Mouse (Mus musculus): ENCODE results near the gene Car12. TPM values are rescaled to one million over a fixed set of nuclear protein-coding genes. Genes with fewer than 3 reads are reported as not detected.
A peak's percentile ranks its signal among the peaks of the same experiment; 100 is the strongest.
"Not testable (repeated sequence)": the region's sequence is repeated elsewhere in the genome, so short reads cannot be mapped to it uniquely, and the experiment has no call there.

Car12 gene
- polyA plus RNA-seq, 1 experiment from 2014 or later = 7.4 TPM

GRCm38 (mm10) chr9:66739516-66739915, 26.0 kb downstream of the Car12 start:
- no peak overlapping the region for H3K27ac ChIP-seq
- H3K4me1 ChIP-seq = no peaks in the 10 kb centered on the region
- no peaks in the 10 kb centered on the region for H3K27me3 ChIP-seq (ENCODE audit: poor library complexity, severe bottlenecking)
- H3K9me3 ChIP-seq = no peaks in the 10 kb centered on the region
- 85% methylated on average over 7 of the region's 7 CpGs for WGBS
- H3K36me3 ChIP-seq (replicated peaks) = no peaks in the 10 kb centered on the region
- no peak for DNase-seq (ENCODE audit: extremely low spot score, low spot score)
- no peak overlapping the region for H3K4me3 ChIP-seq

DNA sequence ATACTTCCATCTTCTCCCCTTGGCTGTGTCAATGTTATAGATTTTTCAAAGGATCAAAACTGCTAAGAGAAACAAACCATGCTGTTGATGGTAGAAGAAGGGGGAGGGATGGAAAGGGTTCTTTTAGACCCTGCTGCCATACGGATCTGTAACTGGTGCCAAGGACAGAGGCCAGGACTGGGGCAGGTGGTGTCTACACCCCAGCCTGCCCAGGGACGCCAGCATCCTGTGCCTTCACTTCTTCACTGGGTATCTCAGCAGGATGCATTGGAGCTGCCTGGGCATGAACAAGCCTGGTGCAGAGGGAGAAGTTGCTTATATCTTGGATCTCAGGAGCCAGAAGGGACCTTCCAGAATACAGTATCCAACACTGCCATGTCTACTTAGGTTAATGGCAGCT, 31.0 kb downstream of the Car12 start:
- no peak for DNase-seq (ENCODE audit: extremely low spot score, low spot score)
- no peaks in the 10 kb centered on the region for H3K4me1 ChIP-seq
- H3K36me3 ChIP-seq (replicated peaks) = no peaks in the 10 kb centered on the region
- WGBS = 82% methylated on average over 2 of the region's 2 CpGs
- no peaks in the 10 kb centered on the region for H3K27me3 ChIP-seq (ENCODE audit: poor library complexity, severe bottlenecking)
- H3K9me3 ChIP-seq = no peaks in the 10 kb centered on the region
- H3K4me3 ChIP-seq = no peak overlapping the region
- H3K27ac ChIP-seq = no peak overlapping the region

DNA sequence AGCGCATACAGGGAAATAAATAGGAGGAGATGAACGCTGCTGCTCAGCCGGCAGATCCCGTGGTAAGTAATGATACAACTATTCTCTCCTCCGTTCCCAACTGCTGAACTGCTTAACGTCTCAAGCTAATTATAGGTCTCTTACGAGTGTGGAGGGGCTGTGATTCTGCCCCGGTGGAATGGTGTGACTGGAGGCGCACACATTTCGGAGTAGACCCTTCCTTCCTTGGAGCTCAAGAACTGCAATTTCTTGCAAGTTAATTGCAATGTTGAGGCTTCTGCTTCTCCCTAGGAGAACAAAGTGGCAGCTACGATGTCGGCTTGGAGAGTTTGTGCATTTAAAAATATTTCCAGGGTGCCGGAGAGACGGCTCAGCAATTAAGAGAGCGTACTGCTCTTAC, 34.9 kb downstream of the Car12 start:
- Histone ChIP-seq H3K4me3 (no peak overlapping the region), H3K27me3 (ENCODE audit: poor library complexity, severe bottlenecking) (no peaks in the 10 kb centered on the region), H3K9me3 (no peaks in the 10 kb centered on the region), H3K36me3 (replicated peaks) (no peaks in the 10 kb centered on the region), H3K4me1 (no peaks in the 10 kb centered on the region), H3K27ac (no peak overlapping the region)
- no peak for DNase-seq (ENCODE audit: extremely low spot score, low spot score)
- WGBS = 91% methylated on average over 15 of the region's 15 CpGs

DNA sequence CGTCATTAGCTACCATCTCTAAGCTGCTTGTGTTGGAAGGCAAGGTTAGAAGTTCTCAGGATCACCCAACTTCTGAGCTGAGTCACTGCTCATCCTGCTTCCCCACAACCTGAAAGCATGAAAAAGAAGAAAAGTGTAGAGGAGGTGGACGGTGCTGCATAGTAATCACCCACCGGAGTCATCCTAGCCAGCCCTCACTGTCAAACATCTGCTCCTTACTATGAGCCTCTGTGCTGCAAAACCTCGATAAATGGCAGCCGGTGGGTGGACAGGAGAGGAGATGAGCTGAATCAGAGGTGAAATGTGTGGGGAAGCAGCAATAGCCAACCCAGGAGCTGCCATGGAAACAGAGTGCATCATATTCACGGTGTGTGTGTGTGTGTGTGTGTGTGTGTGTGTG, 39.4 kb downstream of the Car12 start:
- H3K36me3 ChIP-seq (replicated peaks) = no peaks in the 10 kb centered on the region
- DNase-seq (ENCODE audit: extremely low spot score, low spot score) = no peak
- no peaks in the 10 kb centered on the region for H3K27me3 ChIP-seq (ENCODE audit: poor library complexity, severe bottlenecking)
- H3K27ac ChIP-seq = no peak overlapping the region
- no peaks in the 10 kb centered on the region for H3K9me3 ChIP-seq
- H3K4me1 ChIP-seq = no peaks in the 10 kb centered on the region
- H3K4me3 ChIP-seq = no peak overlapping the region
- WGBS = 91% methylated on average over 6 of the region's 6 CpGs

DNA sequence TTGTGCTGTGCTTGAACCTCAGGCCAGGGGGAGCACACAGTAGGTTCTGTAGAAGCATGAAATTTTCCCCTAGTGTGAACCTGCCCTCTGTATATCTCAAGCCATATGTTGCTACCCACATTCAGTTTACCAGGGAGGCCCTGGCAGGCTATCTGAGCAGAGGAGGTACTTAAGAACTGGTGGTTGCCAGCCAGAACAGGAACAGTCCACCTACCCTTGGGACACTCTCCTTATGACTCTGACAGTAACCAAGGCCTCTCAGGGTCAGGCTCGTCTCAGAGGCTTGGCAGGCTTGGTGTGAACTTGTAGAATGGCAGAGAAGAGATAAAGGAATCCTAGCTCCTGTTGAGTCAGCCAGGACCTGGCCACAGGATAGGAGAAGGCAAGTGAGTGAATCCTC, 47.5 kb downstream of the Car12 start:
- Histone ChIP-seq H3K27me3 (ENCODE audit: poor library complexity, severe bottlenecking) (no peaks in the 10 kb centered on the region), H3K4me1 (no peaks in the 10 kb centered on the region), H3K27ac (no peak overlapping the region), H3K36me3 (replicated peaks) (0 out of 2 replicates have a peak, but pooled peaks cover 2% of the 10 kb centered on the region), H3K9me3 (no peaks in the 10 kb centered on the region), H3K4me3 (no peak overlapping the region)
- no peak for DNase-seq (ENCODE audit: extremely low spot score, low spot score)
- WGBS = 70% methylated on average over 1 of the region's 1 CpGs

DNA sequence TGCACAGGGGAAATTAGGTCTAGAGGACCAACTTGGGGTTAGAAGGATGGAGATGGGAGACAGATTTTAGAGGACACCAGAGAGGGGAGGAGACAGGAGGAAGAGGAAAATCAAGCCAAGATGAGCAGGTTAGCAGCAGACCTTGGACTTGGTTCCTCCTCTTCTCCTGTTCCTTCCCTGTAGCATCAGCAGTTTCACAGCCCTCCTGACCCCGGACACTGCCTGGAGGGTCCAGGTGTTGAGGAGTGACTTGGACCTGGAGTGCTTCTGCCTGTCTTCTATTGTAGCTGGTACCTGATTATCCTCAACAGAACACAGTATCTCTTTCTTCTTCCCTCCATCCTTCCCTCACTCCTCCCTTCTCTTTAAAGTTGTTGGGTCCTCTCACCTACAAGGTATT, 55.2 kb downstream of the Car12 start:
- H3K36me3 ChIP-seq (replicated peaks) = 0 out of 2 replicates have a peak, but pooled peaks cover 2% of the 10 kb centered on the region
- no peaks in the 10 kb centered on the region for H3K4me1 ChIP-seq
- no peak overlapping the region for H3K4me3 ChIP-seq
- no peaks in the 10 kb centered on the region for H3K9me3 ChIP-seq
- H3K27ac ChIP-seq = no peak overlapping the region
- DNase-seq (ENCODE audit: extremely low spot score, low spot score) = no peak
- no peaks in the 10 kb centered on the region for H3K27me3 ChIP-seq (ENCODE audit: poor library complexity, severe bottlenecking)
- 91% methylated on average over 1 of the region's 1 CpGs for WGBS

DNA sequence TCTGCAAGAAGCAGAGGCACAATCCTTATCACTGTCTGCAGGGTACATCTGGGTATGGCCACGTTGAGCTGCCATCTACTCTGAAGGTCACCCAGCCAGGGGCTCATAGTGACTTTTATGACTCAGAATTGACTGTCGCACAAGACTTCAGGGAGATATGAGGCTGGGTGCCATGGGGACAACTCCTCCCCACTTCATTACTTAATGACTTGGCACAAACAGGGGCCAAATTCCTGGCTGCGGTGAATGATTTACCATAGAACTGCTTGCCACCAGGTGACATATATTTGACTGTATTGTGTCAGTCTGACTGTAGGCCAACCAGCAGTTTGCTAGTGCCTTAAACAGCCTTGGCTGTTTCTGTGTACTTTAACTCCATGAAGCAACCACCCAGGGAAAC, 55.8 kb downstream of the Car12 start:
- Histone ChIP-seq H3K4me1 (no peaks in the 10 kb centered on the region), H3K4me3 (no peak overlapping the region), H3K27ac (no peak overlapping the region), H3K27me3 (ENCODE audit: poor library complexity, severe bottlenecking) (no peaks in the 10 kb centered on the region), H3K9me3 (no peaks in the 10 kb centered on the region), H3K36me3 (replicated peaks) (0 out of 2 replicates have a peak, but pooled peaks cover 2% of the 10 kb centered on the region)
- DNase-seq (ENCODE audit: extremely low spot score, low spot score) = no peak
- WGBS = 89% methylated on average over 3 of the region's 3 CpGs

DNA sequence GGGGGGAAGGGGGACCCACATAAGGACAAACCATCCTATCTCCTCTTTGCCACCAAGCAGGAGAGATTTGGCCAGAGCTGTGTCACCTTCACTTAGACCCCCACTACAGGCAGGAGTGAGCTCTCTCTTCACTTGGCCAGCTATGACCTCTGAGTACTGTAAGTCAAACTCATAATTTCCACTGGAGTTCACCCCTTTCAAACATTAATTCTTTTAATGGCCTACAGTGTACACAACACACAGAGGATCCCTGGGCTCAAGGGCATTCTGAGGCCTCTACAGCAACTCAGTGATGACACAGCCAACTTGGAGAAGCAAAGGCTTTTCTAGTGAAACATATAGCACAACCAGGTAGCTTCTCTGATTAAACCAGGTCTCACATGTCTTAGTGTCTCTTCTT, 57.2 kb downstream of the Car12 start:
- no peak overlapping the region for H3K4me3 ChIP-seq
- DNase-seq (ENCODE audit: extremely low spot score, low spot score) = no peak
- no peaks in the 10 kb centered on the region for H3K4me1 ChIP-seq
- no peaks in the 10 kb centered on the region for H3K27me3 ChIP-seq (ENCODE audit: poor library complexity, severe bottlenecking)
- H3K36me3 ChIP-seq (replicated peaks) = no peaks in the 10 kb centered on the region
- no peaks in the 10 kb centered on the region for H3K9me3 ChIP-seq
- no peak overlapping the region for H3K27ac ChIP-seq

DNA sequence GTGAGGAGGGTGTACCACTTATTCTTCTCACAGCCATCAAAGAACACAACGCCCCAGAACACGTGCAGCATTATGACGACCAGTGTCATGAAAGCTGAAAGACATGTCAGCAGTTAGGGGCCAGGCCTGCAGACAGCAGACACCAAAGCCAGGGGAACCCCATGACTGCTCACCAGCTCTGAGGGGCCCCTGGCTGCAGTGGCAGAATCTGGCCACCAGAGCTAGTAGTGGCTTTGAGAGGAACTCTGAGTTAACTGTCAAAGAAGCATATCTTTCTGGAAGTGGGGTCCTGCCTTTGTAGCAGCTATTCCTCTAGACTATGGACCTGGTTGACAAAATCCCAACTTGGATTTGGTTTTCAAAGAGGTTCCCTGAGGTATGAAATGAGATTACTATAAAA, 71.1 kb downstream of the Car12 start:
- not testable (repeated sequence) for H3K4me3 ChIP-seq; H3K9me3 ChIP-seq; H3K4me1 ChIP-seq; H3K27me3 ChIP-seq (ENCODE audit: poor library complexity, severe bottlenecking); H3K27ac ChIP-seq; DNase-seq (ENCODE audit: extremely low spot score, low spot score)
- H3K36me3 ChIP-seq (replicated peaks) = peaks cover 10% of the 10 kb centered on the region
- WGBS = 100% methylated on average over 1 of the region's 3 CpGs

- Histone ChIP-seq H3K27me3 (ENCODE audit: poor library complexity, severe bottlenecking) (no peaks in the 10 kb centered on the region), H3K9me3 (no peaks in the 10 kb centered on the region), H3K36me3 (replicated peaks) (peaks cover 15% of the 10 kb centered on the region), H3K4me3 (no peak overlapping the region), H3K4me1 (no peaks in the 10 kb centered on the region), H3K27ac (no peak overlapping the region)
- DNase-seq (ENCODE audit: extremely low spot score, low spot score) = no peak
- 19% methylated on average over 2 of the region's 2 CpGs for WGBS
Observed at GRCm38 (mm10) chr9:66787821-66788220, 74.3 kb downstream of the Car12 start.

GRCm38 (mm10) chr9:66794629-66795463, 81.4 kb downstream of the Car12 start:
- peak overlapping the region; percentile 67 for H3K4me3 ChIP-seq
- WGBS = 2% methylated on average over 43 of the region's 43 CpGs
- H3K9me3 ChIP-seq = no peaks in the 10 kb centered on the region
- peaks cover 6% of the 10 kb centered on the region for H3K36me3 ChIP-seq (replicated peaks)
- peaks cover 17% of the 10 kb centered on the region for H3K27me3 ChIP-seq (ENCODE audit: poor library complexity, severe bottlenecking)
- DNase-seq (ENCODE audit: extremely low spot score, low spot score) = no peak
- H3K27ac ChIP-seq = peak overlapping the region; percentile 89
- H3K4me1 ChIP-seq = peaks cover 19% of the 10 kb centered on the region

- Histone ChIP-seq H3K36me3 (replicated peaks) (no peaks in the 10 kb centered on the region), H3K9me3 (no peaks in the 10 kb centered on the region), H3K4me1 (peaks cover 19% of the 10 kb centered on the region), H3K4me3 (peak within 1 kb of the TSS; percentile 67), H3K27me3 (ENCODE audit: poor library complexity, severe bottlenecking) (peaks cover 17% of the 10 kb centered on the region), H3K27ac (peak within 1 kb of the TSS; percentile 89)
- WGBS = under 1% methylated on average over 42 of the region's 42 CpGs
- peak; percentile 98 for DNase-seq (ENCODE audit: extremely low spot score, low spot score)
Observed at GRCm38 (mm10) chr9:66795464-66796324, 82.2 kb downstream of the Car12 start, which contains the start of gene Aph1b. Gene Aph1b (minus strand): TSS chr9:66795490.

- H3K27ac ChIP-seq = peak within 1 kb of the TSS; percentile 89
- H3K9me3 ChIP-seq = no peaks in the 10 kb centered on the region
- no peaks in the 10 kb centered on the region for H3K36me3 ChIP-seq (replicated peaks)
- WGBS = 79% methylated on average over 5 of the region's 5 CpGs
- H3K4me1 ChIP-seq = peaks cover 22% of the 10 kb centered on the region
- peaks cover 21% of the 10 kb centered on the region for H3K27me3 ChIP-seq (ENCODE audit: poor library complexity, severe bottlenecking)
- no peak for DNase-seq (ENCODE audit: extremely low spot score, low spot score)
- H3K4me3 ChIP-seq = peak within 1 kb of the TSS; percentile 67
Observed at GRCm38 (mm10) chr9:66796739-66797138, 83.3 kb downstream of the Car12 start, which contains the start of gene Gm10647. Gene Gm10647 (plus strand): TSS chr9:66797039.

Measured in forebrain, embryonic 10.5 days (tissue).